Mouse (Mus musculus): ENCODE measurements around the gene Agl.
"Not testable (repeated sequence)": the region's sequence is repeated elsewhere in the genome, so short reads cannot be mapped to it uniquely, and the experiment has no call there.

Gene Agl

DNA sequence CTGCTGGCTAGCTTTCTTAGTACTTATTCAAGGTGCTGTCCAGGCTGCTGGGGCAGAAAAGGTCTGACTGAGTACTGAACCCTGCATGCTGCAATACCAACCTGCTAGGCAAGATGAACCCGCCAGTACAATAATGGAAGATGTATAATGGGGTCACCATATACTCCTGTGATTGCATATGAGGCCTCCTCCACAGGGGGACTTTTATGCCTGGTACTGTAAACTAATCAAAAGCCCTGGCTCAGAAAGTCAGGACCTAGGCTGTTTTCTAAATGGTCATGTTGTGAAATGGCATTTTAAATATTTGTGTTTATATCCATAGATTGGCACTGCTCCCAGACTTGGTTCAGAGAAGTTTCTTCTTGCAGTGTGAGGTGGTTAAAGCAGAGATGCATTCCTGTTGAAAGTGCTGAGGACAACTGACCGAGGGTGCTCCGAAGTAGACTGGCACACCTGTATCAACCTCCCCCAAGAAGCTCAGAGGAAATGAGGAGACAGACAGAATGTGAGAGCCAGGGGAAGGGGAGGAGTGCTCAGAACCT, 8.8 kb upstream of the Agl start:
- DNase-seq (ENCODE audit: low read depth, low spot score): no peak

DNA sequence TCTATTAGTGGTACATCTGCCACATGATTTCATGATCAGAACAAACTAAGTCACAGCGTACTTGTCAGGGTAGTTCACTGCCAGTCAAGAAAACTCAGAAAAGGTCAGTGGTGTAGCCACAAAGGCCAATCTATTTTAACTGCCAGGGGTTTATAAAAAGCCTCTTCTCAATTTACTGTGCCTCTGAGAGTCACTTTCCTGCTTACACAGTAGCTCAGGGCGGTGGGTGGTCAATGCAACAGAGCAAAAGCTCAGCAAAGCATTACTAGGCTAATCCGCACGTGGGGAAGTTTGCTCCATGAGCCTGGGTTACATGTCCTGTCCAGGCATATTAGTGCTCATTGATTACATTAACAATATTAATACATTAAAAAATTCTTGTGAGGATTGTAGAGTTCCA, 8.0 kb upstream of the Agl start:
- DNase-seq (ENCODE audit: low read depth, low spot score): no peak

GRCm38 (mm10) chr3:116815305-116815797, 7.4 kb upstream of the Agl start:
- no peak for DNase-seq (ENCODE audit: low read depth, low spot score)

GRCm38 (mm10) chr3:116812946-116813345, 5.0 kb upstream of the Agl start:
- no peak for DNase-seq (ENCODE audit: low read depth, low spot score)

DNA sequence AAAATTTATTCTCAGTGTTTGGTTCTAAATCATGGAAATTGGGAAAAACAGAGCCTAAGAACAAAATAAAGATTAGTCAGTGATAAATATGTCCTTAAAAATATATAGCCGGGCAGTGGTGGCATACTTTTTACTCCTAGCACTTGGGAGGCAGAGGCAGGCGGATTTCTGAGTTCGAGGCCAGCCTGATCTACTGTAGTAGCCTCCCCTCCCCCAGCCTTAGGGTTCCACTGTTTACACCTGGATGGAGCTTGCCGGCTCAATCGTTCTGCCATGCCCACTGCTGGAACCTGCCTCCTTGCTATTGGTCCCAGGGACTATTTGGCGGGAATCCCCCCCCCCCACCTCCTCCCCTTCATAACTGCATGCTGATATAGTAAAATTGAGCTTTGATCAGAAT, 2.4 kb upstream of the Agl start:
- not testable (repeated sequence) for DNase-seq (ENCODE audit: low read depth, low spot score)

DNA sequence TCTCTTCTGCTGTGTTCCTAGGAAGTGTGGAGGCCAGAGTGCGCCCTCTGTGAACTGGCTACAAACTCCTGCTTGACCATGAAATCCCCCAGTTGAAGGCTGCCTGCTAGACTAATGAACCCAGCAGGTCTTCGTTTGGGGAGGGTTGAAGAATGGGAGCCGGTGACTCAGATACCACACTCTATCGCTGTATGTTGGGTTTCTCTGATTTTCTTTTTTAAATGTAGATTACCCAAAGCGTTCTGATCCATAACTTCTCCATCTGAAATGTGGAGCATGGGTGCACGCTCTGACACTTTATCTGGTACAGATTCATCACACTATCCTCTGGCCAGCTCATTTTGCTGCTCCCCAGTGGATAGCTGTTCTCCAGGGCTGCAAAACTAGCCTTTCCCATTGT, 1.3 kb upstream of the Agl start:
- DNase-seq (ENCODE audit: low read depth, low spot score): no peak

DNA sequence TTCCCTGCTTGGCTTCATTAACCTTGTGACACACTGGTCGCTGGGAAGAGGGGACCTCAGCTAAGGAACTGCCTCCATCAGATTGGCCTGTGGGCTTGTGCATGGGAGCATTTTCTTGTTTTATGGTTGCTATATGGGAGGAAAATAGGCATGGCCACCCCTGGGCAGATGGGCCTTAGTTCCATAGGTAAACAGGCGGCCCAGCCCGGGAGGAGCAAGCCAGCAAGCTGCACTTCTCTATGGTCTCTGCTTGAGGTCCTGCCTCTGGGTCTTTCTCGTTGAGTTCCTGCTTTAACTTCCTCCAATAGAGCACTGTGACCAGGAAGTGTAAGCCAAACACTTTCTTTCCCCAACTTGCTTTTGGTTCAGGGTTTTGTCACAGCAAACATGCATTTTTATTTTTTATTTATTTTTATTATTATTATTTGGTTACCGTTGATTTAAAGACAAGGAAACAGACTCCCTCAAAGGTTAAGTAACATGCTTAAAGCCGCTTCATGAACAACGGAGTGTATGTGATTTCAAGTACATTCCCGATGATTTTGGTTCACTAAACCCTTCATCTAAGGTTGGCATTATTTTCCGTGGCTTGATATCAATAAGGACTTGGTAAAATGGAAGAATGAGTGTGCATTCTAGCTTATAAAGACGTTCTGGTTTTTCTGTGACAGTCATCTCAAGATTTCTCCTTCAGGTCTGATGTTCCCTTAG, 696 bp upstream of the Agl start:
- DNase-seq (ENCODE audit: low read depth, low spot score): no peak

- no peak for DNase-seq (ENCODE audit: low read depth, low spot score)
Measured at GRCm38 (mm10) chr3:116805866-116806265, 2.1 kb downstream of the Agl start.

DNA sequence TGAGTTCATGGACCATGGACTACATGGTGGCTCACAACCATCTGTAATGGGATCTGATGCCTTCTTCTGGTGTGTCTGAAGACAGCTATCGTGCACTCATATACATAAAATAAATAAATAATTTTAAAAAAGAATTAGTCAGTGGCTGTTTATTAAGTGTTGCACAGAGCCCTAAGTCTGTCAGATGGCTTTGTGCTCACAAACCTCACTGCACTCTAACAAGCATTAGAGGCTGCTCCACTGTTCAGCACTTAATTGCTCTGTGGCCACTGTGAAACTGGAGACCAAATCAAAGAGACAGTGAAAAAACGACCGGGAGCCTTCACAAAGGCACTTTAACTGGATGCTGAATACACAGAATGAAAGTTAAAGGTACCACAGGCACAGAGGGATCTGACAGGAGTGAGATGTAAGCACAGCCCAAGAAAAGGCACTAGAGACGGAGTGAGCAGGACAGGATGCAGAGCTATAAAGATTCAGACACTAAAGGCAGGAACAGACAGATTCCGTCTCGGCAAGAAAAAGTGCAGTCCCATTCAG, 3.1 kb downstream of the Agl start:
- DNase-seq (ENCODE audit: low read depth, low spot score): no peak

DNA sequence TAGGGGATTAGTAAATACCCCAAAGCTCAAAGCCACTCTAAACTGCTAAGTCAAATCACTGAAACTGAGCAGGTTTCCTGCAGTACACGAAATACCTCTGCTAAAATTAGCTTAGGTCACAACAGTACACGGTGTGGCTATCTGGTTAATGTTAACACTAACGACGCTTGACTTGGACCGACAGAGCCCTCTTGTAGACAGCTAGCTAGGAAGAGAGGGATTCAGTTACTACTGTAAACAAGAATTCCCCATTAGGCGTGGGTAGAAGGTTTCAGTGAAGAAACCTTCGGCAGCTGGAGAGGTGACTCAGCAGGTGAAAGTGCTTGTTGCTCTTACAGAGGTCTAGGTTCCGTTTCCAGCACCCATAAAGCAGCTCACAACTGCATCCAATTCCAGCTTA, 6.2 kb downstream of the Agl start:
- no peak for DNase-seq (ENCODE audit: low read depth, low spot score)

DNA sequence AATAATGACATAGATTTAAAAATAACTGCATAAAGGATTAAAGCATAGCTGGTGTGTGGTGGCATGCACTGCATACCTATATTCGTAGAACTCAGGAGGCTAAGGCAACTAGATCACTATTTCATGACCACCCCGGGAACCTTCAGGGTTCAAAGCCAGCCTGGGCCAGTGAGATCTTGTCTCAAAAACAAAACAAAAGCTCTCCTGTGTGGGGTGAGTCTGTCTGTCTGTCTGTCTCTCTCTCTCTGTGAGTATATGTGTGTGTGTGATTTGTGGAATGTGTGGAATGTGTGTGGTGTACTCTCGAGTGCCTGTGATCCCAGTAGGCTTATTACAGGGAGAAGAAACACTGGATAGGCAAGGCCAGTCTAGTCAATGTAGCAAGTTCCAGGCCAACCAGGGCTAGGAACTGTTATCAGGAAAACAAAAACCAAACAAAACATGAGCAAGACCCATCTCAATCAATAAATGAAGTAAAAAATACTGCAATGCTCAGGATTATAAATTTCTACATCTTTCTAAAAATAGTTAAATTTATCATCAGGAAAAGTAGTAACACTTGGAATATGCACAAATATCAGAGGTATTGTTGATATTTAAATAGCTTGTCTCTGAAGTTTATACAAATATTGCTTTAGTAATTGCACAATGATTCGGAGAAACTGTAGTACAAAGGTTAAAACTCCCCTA, 9.0 kb downstream of the Agl start:
- peak; percentile 9 for DNase-seq (ENCODE audit: low read depth, low spot score)

DNA sequence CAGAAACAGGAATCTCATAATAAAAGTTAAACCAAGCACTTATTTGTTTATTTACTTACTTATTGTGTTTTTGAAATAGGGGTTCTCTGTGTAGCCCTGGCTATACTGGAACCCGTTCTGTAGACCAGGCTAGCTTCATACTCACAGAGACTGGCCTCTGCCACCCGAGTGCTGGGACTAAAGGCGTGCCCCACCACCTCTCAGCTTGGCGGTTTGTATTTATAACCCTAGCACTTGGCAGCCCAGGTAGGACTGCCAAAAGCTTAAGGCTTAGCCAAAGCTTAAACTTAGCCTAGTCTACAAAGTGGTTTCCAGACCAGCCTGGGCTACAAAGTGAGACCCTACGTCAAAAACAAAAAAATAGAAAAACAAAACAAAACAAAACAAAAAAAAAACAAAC, 19.1 kb downstream of the Agl start:
- no peak for DNase-seq (ENCODE audit: low read depth, low spot score)

DNA sequence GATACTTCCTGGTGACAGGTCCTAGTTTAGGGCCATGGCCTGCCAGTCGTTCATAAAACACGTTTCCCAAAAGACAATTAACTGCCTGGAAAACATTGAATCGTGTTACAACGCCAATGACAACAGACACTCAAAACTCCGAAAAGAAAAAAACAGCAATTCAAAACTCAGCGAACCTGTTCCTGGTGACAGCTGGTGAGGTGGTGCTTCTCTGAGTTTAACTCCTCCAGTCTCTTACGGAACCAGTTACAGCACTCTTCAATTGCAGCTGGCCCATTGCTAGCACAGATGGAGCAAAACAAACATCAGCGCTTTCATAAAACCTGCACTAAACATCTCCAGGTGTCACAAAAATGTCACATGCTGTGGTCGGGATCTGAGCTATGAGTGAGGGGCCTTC, 21.4 kb downstream of the Agl start:
- DNase-seq (ENCODE audit: low read depth, low spot score): no peak

GRCm38 (mm10) chr3:116785820-116786219, 22.1 kb downstream of the Agl start:
- no peak for DNase-seq (ENCODE audit: low read depth, low spot score)

DNA sequence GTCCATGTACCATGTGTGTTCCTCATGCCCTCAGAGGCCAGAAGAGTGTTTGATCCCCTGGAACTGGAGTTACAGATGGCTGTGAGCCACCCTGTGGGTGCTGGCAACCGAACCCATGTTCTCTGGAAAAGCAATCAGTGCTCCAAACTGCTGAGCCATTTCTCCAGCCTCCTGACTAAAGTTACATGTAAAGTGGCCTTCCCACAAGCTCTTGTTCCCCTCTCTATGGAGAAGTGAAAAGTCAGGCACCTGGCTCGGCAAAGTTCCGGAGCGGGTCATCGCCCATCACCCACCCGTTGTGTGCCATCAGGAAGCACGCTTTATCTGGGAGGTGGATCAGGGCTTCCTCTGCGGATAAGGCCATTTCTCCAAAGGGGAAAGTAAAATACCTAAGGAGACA, 23.2 kb downstream of the Agl start:
- no peak for DNase-seq (ENCODE audit: low read depth, low spot score)

GRCm38 (mm10) chr3:116784290-116784689, 23.7 kb downstream of the Agl start:
- DNase-seq (ENCODE audit: low read depth, low spot score): no peak

GRCm38 (mm10) chr3:116776961-116777360, 31.0 kb downstream of the Agl start:
- DNase-seq (ENCODE audit: low read depth, low spot score): no peak

DNA sequence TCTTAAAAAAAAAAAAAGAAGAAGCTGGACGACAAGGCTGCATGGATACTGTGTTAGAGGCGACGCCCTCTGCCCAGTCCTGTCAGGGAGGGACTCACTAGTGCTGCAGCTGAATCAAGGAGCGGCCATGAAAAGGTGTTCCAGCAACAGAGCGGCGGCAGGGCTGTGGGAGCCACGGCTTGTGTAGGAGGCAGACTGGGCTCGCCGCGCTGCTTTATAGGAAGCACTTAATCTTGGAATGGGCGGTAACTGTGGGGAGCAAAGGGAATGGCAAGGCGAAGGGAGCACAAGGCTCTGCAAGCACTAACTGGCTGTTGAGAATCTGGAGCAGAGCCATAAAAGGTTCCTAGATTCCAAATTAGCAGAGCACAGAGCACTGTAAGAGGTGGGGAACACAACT, 34.1 kb downstream of the Agl start:
- peak; percentile 47 for DNase-seq (ENCODE audit: low read depth, low spot score)

GRCm38 (mm10) chr3:116771597-116771996, 36.4 kb downstream of the Agl start:
- no peak for DNase-seq (ENCODE audit: low read depth, low spot score)

DNA sequence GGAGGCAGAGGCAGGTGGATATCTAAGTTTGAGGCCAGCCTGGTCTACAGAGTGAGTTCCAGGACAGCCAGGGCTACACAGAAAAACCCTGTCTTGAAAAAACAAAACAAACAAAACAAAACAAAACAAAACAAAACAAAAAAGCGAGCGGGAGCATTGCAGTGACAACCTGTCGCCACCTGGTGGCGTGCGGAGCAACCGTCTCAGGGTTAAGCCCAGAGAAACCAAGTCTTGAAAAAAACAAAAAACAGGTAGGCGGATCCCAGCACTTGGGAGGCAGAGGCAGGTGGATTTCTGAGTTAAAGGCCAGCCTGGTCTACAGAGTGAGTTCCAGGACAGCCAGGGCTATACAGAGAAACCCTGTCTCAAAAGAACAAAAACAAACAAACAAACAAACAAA, 41.0 kb downstream of the Agl start:
- DNase-seq (ENCODE audit: low read depth, low spot score): peak; percentile 64

DNA sequence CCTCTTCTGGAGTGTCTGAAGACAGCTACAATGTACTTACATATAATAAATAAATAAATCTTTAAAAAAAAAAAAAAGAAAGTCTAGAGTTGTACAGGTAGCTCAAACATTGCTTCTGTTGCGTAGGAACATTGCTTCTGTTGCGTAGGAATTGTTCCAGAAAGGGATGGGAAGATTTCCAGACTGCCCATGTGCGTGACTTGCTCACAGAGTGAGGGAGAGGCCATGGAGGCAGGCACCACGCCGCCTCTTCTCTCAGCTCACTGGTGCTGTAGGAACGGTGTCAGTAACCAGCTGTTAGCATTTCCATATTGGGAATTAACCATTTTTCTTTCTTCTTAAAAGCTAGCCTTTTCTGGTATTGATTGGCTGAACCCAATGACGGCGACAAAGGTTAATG, 55.1 kb downstream of the Agl start:
- no peak for DNase-seq (ENCODE audit: low read depth, low spot score)

- DNase-seq (ENCODE audit: low read depth, low spot score): peak; percentile 65
Measured at GRCm38 (mm10) chr3:116751191-116751860, 56.6 kb downstream of the Agl start.
